Mouse (Mus musculus): ENCODE measurements around the gene Drg2.

Drg2 gene

DNA sequence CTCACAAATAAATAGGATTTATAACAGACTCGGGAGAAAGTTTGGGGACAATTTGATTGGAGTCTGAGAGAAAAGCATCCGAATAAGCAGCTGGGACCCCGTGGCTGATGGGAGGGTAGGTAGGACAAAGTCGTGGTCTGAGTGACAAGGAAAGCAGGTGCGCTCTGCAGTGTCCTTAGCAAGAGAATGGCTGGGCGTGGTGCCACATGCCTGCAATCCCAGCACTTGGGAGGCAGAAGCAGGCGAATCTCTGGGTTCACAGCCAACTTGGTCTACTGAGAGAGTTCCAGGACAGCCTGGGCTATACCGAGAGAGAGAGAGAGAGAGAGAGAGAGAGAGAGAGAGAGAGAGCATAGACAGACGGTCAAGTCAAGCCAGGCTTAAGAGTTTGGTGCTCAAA is 16.4 kb downstream of the Drg2 start:
- no peak for DNase-seq

DNA sequence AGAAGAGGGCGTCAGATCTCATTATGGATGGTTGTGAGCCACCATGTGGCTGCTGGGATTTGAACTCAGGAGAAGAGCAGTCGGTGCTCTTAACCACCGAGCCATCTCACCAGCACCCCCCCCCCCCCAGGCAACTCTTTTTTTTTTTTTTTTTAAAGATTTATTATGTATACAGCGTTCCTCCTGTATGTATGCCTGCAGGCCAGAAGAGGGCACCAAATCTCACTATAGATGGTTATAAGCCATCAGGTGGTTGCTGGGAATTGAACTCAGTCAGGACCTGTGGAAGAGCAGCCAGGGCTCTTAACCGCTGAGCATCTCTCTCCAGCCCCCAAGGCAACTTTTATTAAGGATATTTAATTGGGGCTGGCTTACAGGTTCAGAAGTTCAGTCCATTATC is 20.1 kb downstream of the Drg2 start:
- DNase-seq = no peak

DNA sequence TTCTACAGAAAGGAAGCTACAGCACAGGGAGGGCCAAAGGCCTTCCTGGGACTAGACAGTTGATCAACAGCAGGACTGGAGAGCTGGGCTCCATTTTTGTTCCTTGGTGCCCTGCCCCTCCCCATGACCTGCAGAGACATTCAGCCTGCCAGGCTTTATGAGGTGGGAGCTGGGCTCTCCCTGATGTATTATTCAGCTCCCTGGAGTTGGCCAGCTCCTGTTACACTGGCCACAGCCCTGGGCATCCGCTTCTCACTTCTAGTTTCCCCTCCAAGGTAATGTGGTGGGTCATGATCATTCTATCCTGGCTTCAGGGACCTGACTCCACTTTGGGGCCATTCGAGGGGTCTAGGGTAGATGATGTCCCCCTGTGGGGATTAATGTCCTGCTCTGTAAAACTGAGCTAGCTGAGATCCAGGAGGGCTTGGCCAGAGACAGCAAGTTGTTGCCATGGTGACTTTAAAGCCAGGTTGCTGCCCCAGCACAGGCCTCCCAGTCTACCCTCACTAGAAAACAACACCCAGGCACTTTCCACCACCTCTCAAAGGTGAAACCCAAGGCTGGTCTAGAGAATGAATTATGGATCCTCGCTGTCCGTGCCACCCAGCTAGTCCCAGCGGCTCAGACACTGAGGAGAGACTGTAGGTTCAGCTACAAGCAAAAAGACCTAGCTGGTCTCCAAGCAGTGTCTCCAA is 21.4 kb downstream of the Drg2 start:
- DNase-seq = no peak

DNA sequence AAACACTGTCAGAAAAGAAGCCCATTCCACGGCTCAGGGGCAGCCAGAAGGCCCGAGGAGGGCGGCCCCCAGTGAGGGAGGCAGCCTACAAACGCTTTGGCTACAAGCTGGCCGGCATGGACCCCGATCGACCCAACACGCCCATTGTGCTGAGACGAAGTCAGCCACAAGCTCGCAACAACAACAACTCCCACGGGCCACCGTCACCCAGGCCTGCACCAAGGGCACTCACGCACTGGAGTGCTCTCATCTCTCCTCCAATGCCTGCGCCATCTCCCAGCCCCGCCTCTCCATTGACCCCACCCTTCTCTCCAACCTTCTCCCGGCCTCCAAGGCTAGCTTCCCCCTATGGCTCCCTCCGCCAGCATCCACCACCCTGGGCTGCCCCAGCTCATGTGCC is 23.7 kb downstream of the Drg2 start:
- no peak for DNase-seq

DNA sequence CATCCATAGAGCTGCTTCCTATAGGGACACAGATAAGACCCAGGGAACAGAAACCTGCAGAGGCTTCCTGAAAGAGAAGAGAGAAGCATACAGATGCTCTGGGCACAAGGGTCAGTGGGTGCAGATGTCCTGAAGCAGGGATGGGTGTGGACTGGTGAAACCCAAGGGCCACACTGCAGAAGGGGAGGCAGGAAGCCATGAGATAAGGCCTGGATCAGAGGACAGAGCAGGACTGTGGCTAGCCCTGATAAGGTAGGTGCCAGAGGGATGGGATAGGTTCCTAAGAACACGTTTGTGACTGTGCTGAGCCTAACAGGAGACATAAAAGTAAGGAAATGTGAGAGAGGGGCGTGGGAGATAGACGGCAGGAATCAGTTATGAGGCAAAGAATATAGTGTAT is 31.9 kb downstream of the Drg2 start:
- no peak for DNase-seq

DNA sequence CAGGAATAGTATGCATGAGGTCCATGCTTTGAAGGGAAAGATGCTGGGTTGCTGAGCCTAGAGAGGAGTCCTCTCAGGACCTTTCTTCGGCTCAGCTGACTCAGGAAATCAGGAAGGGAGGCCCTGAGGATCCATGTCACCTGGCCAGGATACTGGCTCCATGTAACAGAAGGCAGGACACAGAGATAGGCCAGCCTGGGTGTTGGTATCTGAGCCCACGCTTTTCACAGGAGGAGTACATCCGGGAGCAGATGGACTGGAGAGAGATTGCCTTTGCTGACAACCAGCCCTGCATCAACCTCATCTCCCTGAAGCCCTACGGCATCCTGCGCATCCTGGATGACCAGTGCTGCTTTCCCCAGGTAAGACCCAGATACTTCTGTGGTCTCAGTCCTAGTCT is 38.3 kb downstream of the Drg2 start:
- no peak for DNase-seq

DNA sequence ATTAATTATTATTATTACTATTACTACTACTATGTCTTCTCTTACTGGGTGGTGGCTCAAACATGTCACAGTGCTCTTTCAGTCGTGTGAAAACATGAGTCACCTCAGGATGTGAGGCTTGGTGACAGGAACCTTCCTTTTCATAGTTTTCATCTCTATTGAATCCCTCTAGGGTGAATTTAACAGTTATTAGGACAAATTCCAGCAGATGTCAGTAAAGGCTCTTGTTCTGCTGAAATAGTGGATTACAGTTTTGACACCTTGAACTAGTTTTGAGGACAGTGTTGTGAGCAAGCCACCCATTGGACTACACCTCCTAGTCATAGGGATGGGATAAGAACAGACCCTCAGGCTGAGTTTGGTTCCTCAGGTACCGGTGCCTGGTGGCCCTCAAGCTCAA is 41.3 kb downstream of the Drg2 start:
- no peak for DNase-seq

DNA sequence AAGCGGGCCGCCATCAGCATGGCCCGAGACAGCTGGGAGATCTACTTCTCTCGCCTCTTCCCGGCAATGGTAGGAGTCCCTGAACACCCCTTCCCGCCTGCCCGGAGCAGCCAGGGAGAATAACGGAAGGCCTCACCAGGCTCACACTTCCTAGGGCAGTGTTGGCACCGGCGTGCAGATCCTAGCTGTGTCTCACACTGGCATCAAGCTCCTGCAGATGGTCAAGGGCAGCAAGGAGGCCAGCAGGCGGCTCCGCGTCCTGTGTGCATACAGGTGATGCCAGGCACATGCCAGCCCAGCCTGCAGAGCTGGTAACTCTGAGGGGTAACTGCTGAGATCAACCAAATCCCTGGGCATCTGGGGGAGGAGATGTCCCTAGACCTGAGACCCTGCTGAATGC is 52.9 kb downstream of the Drg2 start:
- DNase-seq = no peak

DNA sequence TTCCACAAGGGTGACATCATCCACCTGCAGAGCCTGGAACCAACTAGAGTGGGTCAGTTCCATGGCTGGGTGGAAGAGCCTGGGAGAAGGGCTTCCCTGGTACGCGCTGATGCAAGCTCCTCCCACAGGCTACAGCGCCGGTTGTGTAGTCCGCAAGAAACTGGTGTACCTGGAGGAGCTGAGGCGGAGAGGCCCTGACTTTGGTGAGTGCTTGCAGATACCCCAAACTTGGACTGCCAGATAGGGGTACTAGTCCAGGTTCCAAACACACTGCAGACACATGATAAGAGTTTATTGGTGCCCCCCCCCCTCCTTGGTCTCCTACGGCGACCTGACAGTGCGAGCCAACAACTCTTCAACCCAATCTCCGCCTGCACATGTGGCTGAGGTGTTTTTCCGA is 54.6 kb downstream of the Drg2 start:
- DNase-seq = no peak

DNA sequence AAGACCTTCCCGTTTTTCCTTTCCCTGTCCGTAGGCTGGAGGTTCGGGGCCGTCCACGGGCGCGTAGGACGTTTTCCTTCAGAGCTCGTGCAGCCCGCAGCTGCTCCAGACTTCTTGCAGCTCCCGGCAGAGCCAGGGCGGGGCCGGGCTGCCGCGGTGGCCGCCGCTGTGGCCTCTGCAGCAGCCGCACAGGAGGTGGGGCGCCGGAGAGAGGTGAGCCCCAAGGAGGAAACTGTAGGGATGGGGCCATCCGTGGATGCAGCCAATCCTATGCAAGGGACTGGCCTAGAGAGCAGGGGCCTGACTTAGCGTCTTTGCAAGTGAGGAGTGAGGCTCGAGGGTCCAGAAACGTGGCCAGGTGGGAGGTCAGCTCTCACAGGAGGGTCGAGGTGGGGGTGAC is 55.1 kb downstream of the Drg2 start:
- no peak for DNase-seq

DNA sequence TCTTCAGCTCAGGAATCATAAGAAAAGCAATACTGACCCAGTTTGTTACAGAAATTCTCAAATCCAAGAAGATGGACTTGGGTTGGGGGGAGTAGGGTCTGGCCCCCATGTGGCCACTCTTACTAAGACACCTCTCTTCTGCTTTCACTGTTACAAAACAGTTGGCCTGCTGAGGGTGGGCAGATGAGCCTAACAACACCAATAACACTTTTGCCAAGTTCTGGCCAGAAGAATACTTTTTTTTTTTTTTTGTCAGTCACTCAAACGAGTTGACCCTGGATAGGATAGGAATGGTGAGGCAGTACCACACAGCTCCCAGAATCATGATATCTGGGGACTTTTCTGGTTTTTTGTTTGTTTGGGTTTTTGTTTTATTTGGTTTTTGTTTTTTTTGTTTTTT is 57.5 kb downstream of the Drg2 start:
- DNase-seq = no peak

DNA sequence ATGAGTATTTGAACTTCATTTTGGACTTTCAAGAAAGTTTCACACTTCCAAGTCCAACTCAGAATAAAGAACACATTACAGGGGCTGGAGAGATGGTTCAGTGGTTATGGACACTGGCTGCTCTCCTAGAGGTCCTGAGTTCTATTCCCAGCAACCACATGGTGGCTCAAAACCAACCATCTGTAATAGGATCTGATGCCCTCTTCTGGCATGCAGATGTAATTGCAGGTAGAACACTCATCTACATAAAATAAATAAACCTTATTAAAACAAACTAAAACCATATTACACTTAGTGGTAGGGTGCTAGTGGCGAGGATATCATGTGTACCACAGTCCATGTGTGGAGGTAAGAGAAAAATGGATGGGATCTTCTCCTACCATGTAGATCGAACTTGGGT is 58.1 kb downstream of the Drg2 start:
- no peak for DNase-seq

DNA sequence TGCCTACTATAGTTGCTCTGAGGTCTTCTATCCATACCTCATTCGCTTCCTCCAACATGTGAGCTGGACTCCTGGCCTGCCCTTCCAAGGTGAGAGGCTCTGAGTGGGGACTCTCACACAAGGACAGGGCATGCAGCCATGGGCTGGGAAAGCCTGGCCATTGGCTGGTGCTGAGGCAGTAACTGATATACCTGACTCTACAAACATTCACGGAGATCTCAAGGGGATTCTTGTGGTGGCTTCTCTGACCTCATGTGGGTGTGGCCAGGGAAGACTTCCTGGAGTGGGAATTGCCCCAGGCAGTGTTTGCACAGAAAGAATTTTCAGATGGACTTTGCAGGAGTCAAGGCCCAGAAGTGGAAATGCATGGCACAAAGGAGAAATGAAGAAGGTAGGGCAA is 60.5 kb downstream of the Drg2 start:
- DNase-seq = no peak

DNA sequence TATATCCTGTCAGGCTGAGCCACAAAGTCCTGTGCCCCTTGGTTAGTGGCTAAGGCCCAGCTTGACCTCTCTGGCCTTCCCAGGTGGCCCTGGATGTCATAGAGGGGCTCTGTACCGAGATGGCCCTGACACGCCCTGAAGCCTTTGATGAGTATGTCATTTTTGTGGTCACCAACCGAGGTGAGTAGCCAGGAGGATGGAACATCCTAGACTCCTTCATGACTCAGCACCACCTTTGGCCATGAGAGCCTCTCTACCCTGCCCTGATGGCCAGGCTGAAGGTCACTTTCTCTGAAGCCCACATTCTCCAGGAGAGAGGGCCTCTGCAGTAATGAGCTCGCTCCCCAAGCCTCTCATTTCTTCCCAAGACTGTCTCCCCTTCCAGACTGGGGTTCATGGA is 63.9 kb downstream of the Drg2 start:
- no peak for DNase-seq
